Comparison of ENCODE assay signal across 8 mouse cellular contexts in the genomic region with DNA sequence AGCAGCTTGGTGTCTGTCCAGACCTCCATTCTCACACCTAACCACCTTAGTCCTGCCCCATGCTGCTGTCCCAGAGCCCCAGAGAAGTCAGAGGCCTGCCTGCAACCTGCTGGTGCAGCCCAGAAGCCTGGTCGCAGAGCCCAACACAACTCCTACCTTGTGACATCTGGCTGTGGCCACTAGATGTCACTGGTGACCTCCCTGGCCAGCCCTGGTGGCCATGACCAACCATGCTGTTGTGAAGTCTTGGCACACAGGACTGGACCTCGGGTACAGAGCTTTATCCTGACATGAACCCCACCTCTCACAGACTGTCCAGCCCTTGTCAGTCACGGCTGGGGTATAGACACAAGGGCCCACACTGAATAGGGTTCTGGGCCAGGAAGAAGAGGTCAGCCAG. TPM values are rescaled to one million over a fixed set of nuclear protein-coding genes. Genes with fewer than 3 reads are reported as not detected.
DNase-seq lines count a peak whose midpoint lies in the region; ATAC-seq lines count a peak whose summit lies in the region.

No protein-coding gene starts in this region.

- no peaks in the 10 kb centered on the region for H3K36me3 ChIP-seq in intestine, embryonic 14.5 days (ENCODE audit: control insufficient read depth, insufficient read depth, low read length)
- H3K36me3 ChIP-seq in midbrain, embryonic 11.5 days (ENCODE audit: control insufficient read depth, insufficient read depth, low read length): no peaks in the 10 kb centered on the region

- WGBS in intestine, embryonic 14.5 days: 10% methylated on average over 3 of the region's 3 CpGs
- WGBS in midbrain, embryonic 11.5 days: 15% methylated on average over 3 of the region's 3 CpGs

- ATAC-seq in intestine, embryonic 14.5 days (replicated peaks; ENCODE audit: low FRiP score, low TSS enrichment, low read depth): peak; percentile 67
- peak; percentile 72 for ATAC-seq in midbrain, embryonic 11.5 days (ENCODE audit: low FRiP score)

- H3K9ac ChIP-seq in intestine, embryonic 14.5 days (ENCODE audit: low read length): no peak overlapping the region
- H3K9ac ChIP-seq in midbrain, embryonic 11.5 days (ENCODE audit: low read length): no peak overlapping the region

- peak; percentile 25 for DNase-seq in thymus, postnatal 14 days
- DNase-seq in thymus, adult 18-20 months: no peak
- DNase-seq in embryo, embryonic 11 days: peak; percentile 83
- peak; percentile 57 to 63 for DNase-seq in gastrocnemius, postnatal 36 days
- peak; percentile 70 for DNase-seq in intestine, embryonic 14.5 days (ENCODE audit: low spot score)
- peak; percentile 52 to 63 for DNase-seq in left cerebral cortex, postnatal 36 days (ENCODE audit: low spot score in 2 of 2)
- peak; percentile 90 for DNase-seq in midbrain, embryonic 11.5 days (ENCODE audit: low spot score, missing footprints)
- DNase-seq in spleen, postnatal 10 days (ENCODE audit: low spot score in 2 of 2): peak; percentile 15 to 47

- H3K27me3 ChIP-seq in intestine, embryonic 14.5 days (replicated peaks; ENCODE audit: control insufficient read depth, insufficient read depth, low read length): peaks cover 8% of the 10 kb centered on the region; the same call in 1 of the 2 replicates
- no peaks in the 10 kb centered on the region for H3K27me3 ChIP-seq in midbrain, embryonic 11.5 days (ENCODE audit: control insufficient read depth, insufficient read depth, low read length)

- H3K9me3 ChIP-seq in intestine, embryonic 14.5 days (ENCODE audit: control insufficient read depth, low read length): no peaks in the 10 kb centered on the region
- no peaks in the 10 kb centered on the region for H3K9me3 ChIP-seq in midbrain, embryonic 11.5 days (ENCODE audit: control insufficient read depth, low read length)

- no peak overlapping the region for H3K4me3 ChIP-seq in intestine, embryonic 14.5 days (ENCODE audit: low read depth, low read length)
- H3K4me3 ChIP-seq in midbrain, embryonic 11.5 days (ENCODE audit: low read depth, low read length): no peak overlapping the region

- H3K27ac ChIP-seq in intestine, embryonic 14.5 days (ENCODE audit: low read depth): no peak overlapping the region
- no peak overlapping the region for H3K27ac ChIP-seq in midbrain, embryonic 11.5 days (ENCODE audit: low read depth, low read length)

- intact Hi-C loops in gastrocnemius, postnatal 36 days (cut with DNase I): no loop called here
- intact Hi-C loops in left cerebral cortex, postnatal 36 days (cut with DNase I): loop anchor here (1.0 to 5.0 kb wide), 2 partner anchors 20 to 53 kb away; no protein-coding TSS in a partner anchor

- no peaks in the 10 kb centered on the region for H3K4me1 ChIP-seq in intestine, embryonic 14.5 days (replicated peaks; ENCODE audit: control insufficient read depth, insufficient read depth, low read length)
- H3K4me1 ChIP-seq in midbrain, embryonic 11.5 days (ENCODE audit: control insufficient read depth, insufficient read depth, low read length): no peaks in the 10 kb centered on the region

- no peak overlapping the region for H3K4me2 ChIP-seq in intestine, embryonic 14.5 days (ENCODE audit: low read length)
- no peak overlapping the region for H3K4me2 ChIP-seq in midbrain, embryonic 11.5 days

RNA-seq across cellular contexts. Expression of gene Ubl4b, which starts 4.3 kb away (rescaled TPM):
- not detected for total RNA-seq in gastrocnemius, postnatal 36 days (2021)
- polyA plus RNA-seq in intestine, embryonic 14.5 days (2014; fragmentation: Nextera tagmentation; extraction: Ambion mirVana): not detected in 2 replicates
- not detected for total RNA-seq in left cerebral cortex, postnatal 36 days (2021)
- not detected in 2 replicates for polyA plus RNA-seq in midbrain, embryonic 11.5 days (2014; fragmentation: Nextera tagmentation; extraction: Ambion mirVana)

RNA-seq across cellular contexts. Expression of gene Alx3, which starts 35.6 kb away (rescaled TPM):
- total RNA-seq in gastrocnemius, postnatal 36 days (2021): not detected
- polyA plus RNA-seq in intestine, embryonic 14.5 days (2014; fragmentation: Nextera tagmentation; extraction: Ambion mirVana): not detected in 2 replicates
- 1 to 10 TPM in 1 of 2 experiments, under 1 TPM in 1; 0.96 to 1.5 TPM for total RNA-seq in left cerebral cortex, postnatal 36 days (2021)
- 2.8 and 3.3 TPM in 2 replicates for polyA plus RNA-seq in midbrain, embryonic 11.5 days (2014; fragmentation: Nextera tagmentation; extraction: Ambion mirVana)

RNA-seq across cellular contexts. Expression of gene Slc6a17, which starts 41.4 kb away (rescaled TPM):
- total RNA-seq in gastrocnemius, postnatal 36 days (2021): 1 to 10 TPM in 1 of 2 experiments, under 1 TPM in 1; 0.26 to 1.4 TPM
- polyA plus RNA-seq in intestine, embryonic 14.5 days (2014; fragmentation: Nextera tagmentation; extraction: Ambion mirVana): 2.0 and 3.3 TPM in 2 replicates
- 100 to 1,000 TPM; 377 to 415 TPM for total RNA-seq in left cerebral cortex, postnatal 36 days (2021)
- 1.8 and 1.9 TPM in 2 replicates for polyA plus RNA-seq in midbrain, embryonic 11.5 days (2014; fragmentation: Nextera tagmentation; extraction: Ambion mirVana)

Comparison
In these comparisons a context has a peak if more than half of its experiments do, and no peak if none do; other contexts are left out.
1. DNase-seq: peak in thymus, postnatal 14 days (single experiment), embryo, embryonic 11 days (single experiment), gastrocnemius, postnatal 36 days (2 of 2), intestine, embryonic 14.5 days (single experiment), left cerebral cortex, postnatal 36 days (2 of 2), midbrain, embryonic 11.5 days (single experiment) and spleen, postnatal 10 days (2 of 2); none in thymus, adult 18-20 months (0 of 2).
2. RNA of gene Slc6a17, which starts 41.4 kb away (total RNA-seq): 377 to 415 TPM in left cerebral cortex, postnatal 36 days; 0.26 to 1.4 TPM in gastrocnemius, postnatal 36 days; every median in the first group is over 100 times any median in the second.